Mouse (Mus musculus) heart, embryonic 16.5 days (tissue): Measurements from ENCODE around the gene Immt. TPM values are rescaled to one million over a fixed set of nuclear protein-coding genes. Genes with fewer than 3 reads are reported as not detected.

Experiments
- ATAC-seq: fragments of 200-750 bp; cut with Nextera tagmentation; replicated peaks from 2 replicates; pipeline ENCODE4 v1.8.0; 2017; ENCODE audit warnings: moderate number of reproducible peaks; ENCODE audit not compliant: insufficient read depth, low FRiP score; ENCODE audit errors: extremely low read depth
- H3K27ac ChIP-seq: fragments of 300-500 bp; sonication (generic); 2 replicates; pipeline ENCODE4 v1.5.1; 2014; ENCODE audit warnings: mild to moderate bottlenecking, low read length, control low read depth, moderate library complexity
- H3K27me3 ChIP-seq: fragments of 300-500 bp; sonication (generic); 2 replicates; pipeline ENCODE4 v1.6.1; 2014; ENCODE audit warnings: low read length, mixed read lengths; ENCODE audit not compliant: control insufficient read depth, insufficient read depth
- H3K36me3 ChIP-seq: fragments of 300-500 bp; sonication (generic); 2 replicates; pipeline ENCODE4 v1.6.1; 2014; ENCODE audit not compliant: control insufficient read depth, insufficient read depth
- H3K4me1 ChIP-seq: fragments of 300-500 bp; sonication (generic); 2 replicates; pipeline ENCODE4 v1.6.1; 2014; ENCODE audit warnings: low read length, mixed read lengths; ENCODE audit not compliant: control insufficient read depth, insufficient read depth
- H3K4me2 ChIP-seq: fragments of 300-500 bp; sonication (generic); 2 replicates; pipeline ENCODE4 v1.6.1; 2014; ENCODE audit warnings: low read depth, mild to moderate bottlenecking, control low read depth, low read length
- H3K4me3 ChIP-seq: fragments of 300-500 bp; sonication (generic); 2 replicates; pipeline ENCODE4 v1.5.1; 2014; ENCODE audit warnings: mild to moderate bottlenecking, control low read depth, low read length
- H3K9ac ChIP-seq: fragments of 300-500 bp; sonication (generic); 2 replicates; pipeline ENCODE4 v1.6.1; 2014; ENCODE audit warnings: low read length, control low read depth
- H3K9me3 ChIP-seq: fragments of 300-500 bp; sonication (generic); replicated peaks from 2 replicates; pipeline ENCODE4 v1.6.1; 2016; ENCODE audit warnings: low read length; ENCODE audit not compliant: control insufficient read depth
- WGBS: fragments of 180-500 bp; shearing (Covaris S2); extraction: QIAGEN DNeasy Blood & Tissue Kit; methylation state at CpG from one replicate; pipeline ENCODE4 v1.1.7; 2014; 5-methylcytosine and 5-hydroxymethylcytosine counted together
- polyA plus RNA-seq: library from polyadenylated mRNA; unstranded; fragments of >200 nt; fragmentation: Nextera tagmentation; extraction: Ambion mirVana; gene quantifications from 2 replicates; pipeline ENCODE4 v1.2.1, GENCODE M21; 2015

The Immt gene
- polyA plus RNA-seq, 1 experiment from 2014 or later: 368 TPM

- WGBS: 11% methylated on average over 12 of the region's 12 CpGs
- Histone ChIP-seq H3K4me2 (peak overlapping the region; percentile 54), H3K9ac (peak overlapping the region; percentile 21)
Observed at GRCm38 (mm10) chr6:71804061-71804829, 26.9 kb upstream of the Immt start.

GRCm38 (mm10) chr6:71806713-71807112 lies 24.4 kb upstream of the Immt start:
- Histone ChIP-seq H3K4me3 (no peak overlapping the region), H3K9me3 (no peaks in the 10 kb centered on the region), H3K4me2 (no peak overlapping the region), H3K36me3 (peaks cover 11% of the 10 kb centered on the region; the same call in 1 of the 2 replicates), H3K9ac (no peak overlapping the region), H3K4me1 (peaks cover 21% of the 10 kb centered on the region), H3K27me3 (no peaks in the 10 kb centered on the region), H3K27ac (no peak overlapping the region)
- WGBS: 38% methylated on average over 1 of the region's 1 CpGs
- no peak for ATAC-seq

More at GRCm38 (mm10) chr6:71804061-71804829, 26.9 kb upstream of the Immt start:
- Histone ChIP-seq H3K4me1 (peaks cover 21% of the 10 kb centered on the region), H3K4me3 (peak overlapping the region; percentile 32), H3K27ac (peak overlapping the region; percentile 90), H3K27me3 (no peaks in the 10 kb centered on the region), H3K36me3 (peaks cover 4% of the 10 kb centered on the region; the same call in 1 of the 2 replicates), H3K9me3 (no peaks in the 10 kb centered on the region)
- peak; percentile 83 for ATAC-seq

GRCm38 (mm10) chr6:71809890-71810289 lies 21.2 kb upstream of the Immt start:
- no peak for ATAC-seq
- Histone ChIP-seq H3K27me3 (no peaks in the 10 kb centered on the region), H3K9ac (no peak overlapping the region), H3K4me1 (peaks cover 12% of the 10 kb centered on the region), H3K27ac (no peak overlapping the region), H3K4me3 (no peak overlapping the region), H3K9me3 (no peaks in the 10 kb centered on the region), H3K4me2 (no peak overlapping the region), H3K36me3 (peaks cover 17% of the 10 kb centered on the region)
- 89% methylated on average over 9 of the region's 9 CpGs for WGBS

GRCm38 (mm10) chr6:71812820-71813219 lies 18.3 kb upstream of the Immt start:
- Histone ChIP-seq H3K9ac (no peak overlapping the region), H3K9me3 (no peaks in the 10 kb centered on the region), H3K27me3 (no peaks in the 10 kb centered on the region), H3K36me3 (peaks cover 43% of the 10 kb centered on the region), H3K4me1 (no peaks in the 10 kb centered on the region), H3K4me2 (no peak overlapping the region), H3K27ac (no peak overlapping the region), H3K4me3 (no peak overlapping the region)
- 80% methylated on average over 2 of the region's 2 CpGs for WGBS
- no peak for ATAC-seq

GRCm38 (mm10) chr6:71819764-71820292 lies 11.3 kb upstream of the Immt start:
- Histone ChIP-seq H3K9me3 (no peaks in the 10 kb centered on the region), H3K4me3 (no peak overlapping the region), H3K27ac (no peak overlapping the region), H3K4me1 (peaks cover 11% of the 10 kb centered on the region), H3K9ac (no peak overlapping the region), H3K4me2 (no peak overlapping the region), H3K27me3 (no peaks in the 10 kb centered on the region), H3K36me3 (peaks cover 33% of the 10 kb centered on the region)
- no peak for ATAC-seq
- 84% methylated on average over 5 of the region's 5 CpGs for WGBS

- Histone ChIP-seq H3K27ac (peak overlapping the region; percentile 67), H3K27me3 (no peaks in the 10 kb centered on the region), H3K4me3 (peak overlapping the region; percentile 77), H3K9me3 (no peaks in the 10 kb centered on the region), H3K4me2 (peak overlapping the region; percentile 95), H3K4me1 (peaks cover 11% of the 10 kb centered on the region), H3K9ac (peak overlapping the region; percentile 81), H3K36me3 (peaks cover 5% of the 10 kb centered on the region)
- ATAC-seq: peak; percentile 42
- WGBS: 1% methylated on average over 7 of the region's 7 CpGs
Observed at GRCm38 (mm10) chr6:71823085-71823484, 8.0 kb upstream of the Immt start.

- ATAC-seq: peak; percentile 90
Observed at GRCm38 (mm10) chr6:71823488-71823887, 7.6 kb upstream of the Immt start.

GRCm38 (mm10) chr6:71823961-71824360 lies 7.2 kb upstream of the Immt start:
- H3K4me2 ChIP-seq: peak overlapping the region; percentile 75
- H3K27ac ChIP-seq: no peak overlapping the region; the same call in 1 of the 2 replicates
- no peak for ATAC-seq
- H3K4me3 ChIP-seq: peak overlapping the region; percentile 77
- H3K9me3 ChIP-seq: no peaks in the 10 kb centered on the region
- no peaks in the 10 kb centered on the region for H3K36me3 ChIP-seq
- WGBS: 25% methylated on average over 3 of the region's 3 CpGs
- peaks cover 11% of the 10 kb centered on the region for H3K4me1 ChIP-seq
- no peaks in the 10 kb centered on the region for H3K27me3 ChIP-seq
- peak overlapping the region; percentile 81 for H3K9ac ChIP-seq

More at GRCm38 (mm10) chr6:71823488-71823887, 7.6 kb upstream of the Immt start:
- Histone ChIP-seq H3K27me3 (no peaks in the 10 kb centered on the region), H3K4me1 (peaks cover 11% of the 10 kb centered on the region), H3K4me3 (peak overlapping the region; percentile 77), H3K27ac (peak overlapping the region; percentile 67), H3K9ac (peak overlapping the region; percentile 81), H3K4me2 (peak overlapping the region; percentile 95), H3K36me3 (peaks cover 1% of the 10 kb centered on the region; the same call in 1 of the 2 replicates), H3K9me3 (no peaks in the 10 kb centered on the region)
- under 1% methylated on average over 19 of the region's 19 CpGs for WGBS

GRCm38 (mm10) chr6:71826869-71827268 lies 4.3 kb upstream of the Immt start, which contains the start of gene Mrpl35:
Gene Mrpl35 (minus strand): TSS chr6:71826969.
- Histone ChIP-seq H3K9me3 (no peaks in the 10 kb centered on the region), H3K27ac (no peak within 1 kb of the TSS), H3K4me3 (no peak within 1 kb of the TSS), H3K27me3 (no peaks in the 10 kb centered on the region), H3K9ac (no peak within 1 kb of the TSS), H3K4me1 (peaks cover 13% of the 10 kb centered on the region), H3K4me2 (no peak within 1 kb of the TSS), H3K36me3 (no peaks in the 10 kb centered on the region)
- WGBS: 40% methylated on average over 1 of the region's 1 CpGs
- no peak for ATAC-seq
